Mouse (Mus musculus) monocyte, adult 2 months (primary cell): Measurements from ENCODE around the gene Gch1.

Experiments used
- DNase-seq, 2 experiments: peaks; one replicate each; pipeline ENCODE4 v3.0.0; 2022; ENCODE audit warnings: low spot score in 2 of 2, low read depth in 1 of 2

The Gch1 gene

DNA sequence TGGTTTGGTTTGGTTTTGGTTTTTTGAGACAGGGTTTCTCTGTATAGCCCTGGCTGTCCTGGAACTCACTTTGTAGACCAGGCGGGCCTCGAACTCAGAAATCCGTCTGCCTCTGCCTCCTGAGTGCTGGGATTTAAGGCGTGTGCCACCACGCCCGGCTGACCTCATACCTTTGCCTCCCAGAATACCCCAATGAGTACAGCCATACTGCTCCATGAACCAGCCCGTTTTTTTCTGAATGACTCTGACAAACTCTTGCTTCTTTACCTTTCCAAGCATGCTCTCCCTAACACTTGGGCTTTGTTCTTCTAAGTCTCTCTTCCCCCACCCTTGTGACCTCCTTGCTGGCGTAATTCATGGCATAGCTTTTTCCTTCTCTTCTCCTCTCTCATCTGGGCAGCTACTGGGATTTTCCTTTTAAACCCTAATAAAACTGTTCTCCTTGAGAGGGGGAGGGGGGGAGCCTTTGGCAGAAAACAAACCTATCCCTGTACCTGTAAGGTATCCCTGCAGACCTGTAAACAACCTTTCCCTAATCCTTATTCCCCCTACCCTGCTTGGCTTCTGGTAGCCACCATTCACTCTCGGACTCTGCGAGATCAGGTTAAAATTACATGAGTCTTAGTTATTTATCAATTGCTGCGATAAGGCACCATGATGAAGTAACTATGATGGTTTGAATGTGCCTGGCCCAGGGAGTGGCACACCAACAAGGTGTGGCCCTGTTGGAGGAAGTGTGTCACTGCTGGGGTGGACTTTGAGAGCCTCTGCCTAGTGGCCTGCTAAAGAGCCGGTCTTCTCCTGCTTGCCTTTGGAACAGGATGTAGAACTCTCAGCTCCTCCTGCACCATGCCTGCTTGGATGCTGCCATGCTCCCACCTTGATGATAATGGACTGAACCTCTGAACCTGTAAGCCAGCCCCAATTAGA lies 19.6 kb upstream of the Gch1 start:
- no peak for DNase-seq

DNA sequence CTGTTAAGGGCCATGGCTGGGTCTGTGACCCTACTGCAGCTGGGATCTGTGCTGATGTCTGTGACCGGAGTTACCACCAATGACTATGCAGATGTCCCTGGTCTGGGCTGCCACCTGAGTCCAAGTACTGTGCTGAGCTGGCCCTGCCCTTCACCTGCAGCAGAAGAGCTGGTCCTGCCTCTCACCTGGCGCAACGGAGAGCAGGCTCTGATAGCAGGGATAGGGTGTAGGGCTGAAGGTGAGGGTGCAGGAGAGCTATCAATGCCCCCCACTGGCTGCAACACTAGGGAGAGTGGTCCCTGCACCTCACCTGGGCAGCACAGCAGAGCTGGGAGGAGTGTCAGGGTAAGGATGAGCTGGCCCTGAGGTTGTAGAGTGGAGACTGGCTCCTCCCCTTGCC lies 17.4 kb upstream of the Gch1 start:
- DNase-seq, result no peak

DNA sequence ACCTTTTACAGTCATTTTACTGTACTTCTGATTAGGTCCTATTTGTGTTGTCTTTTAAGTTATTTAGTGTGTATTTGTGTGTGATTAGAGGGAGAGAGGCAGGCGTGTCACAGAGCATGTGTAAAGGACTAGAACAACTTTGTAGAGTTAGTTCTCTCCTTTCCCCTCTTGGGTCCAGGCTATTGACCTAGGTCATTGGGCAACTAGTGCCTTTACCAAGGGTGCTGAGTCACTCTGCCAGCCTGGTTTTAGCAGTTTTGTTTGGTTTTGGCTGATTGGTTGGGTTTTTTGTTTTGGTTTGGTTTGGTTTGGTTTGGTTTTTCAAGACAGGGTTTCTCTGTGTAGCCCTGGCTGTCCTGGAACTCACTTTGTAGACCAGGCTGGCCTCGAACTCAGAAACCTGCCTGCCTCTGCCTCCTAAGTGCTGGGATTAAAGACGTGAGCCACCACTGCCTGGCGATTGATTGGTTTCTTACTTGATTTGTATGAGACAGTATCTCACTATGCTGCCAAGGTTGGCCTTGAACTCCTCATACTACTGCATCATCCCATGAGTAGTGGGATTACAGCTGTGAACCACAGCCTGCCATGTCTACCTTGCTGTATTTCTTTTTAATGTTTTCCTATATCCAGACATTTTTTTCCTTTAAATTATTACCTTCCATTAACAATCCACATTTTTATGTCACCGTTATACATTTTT lies 16.2 kb upstream of the Gch1 start:
- DNase-seq, result no peak

DNA sequence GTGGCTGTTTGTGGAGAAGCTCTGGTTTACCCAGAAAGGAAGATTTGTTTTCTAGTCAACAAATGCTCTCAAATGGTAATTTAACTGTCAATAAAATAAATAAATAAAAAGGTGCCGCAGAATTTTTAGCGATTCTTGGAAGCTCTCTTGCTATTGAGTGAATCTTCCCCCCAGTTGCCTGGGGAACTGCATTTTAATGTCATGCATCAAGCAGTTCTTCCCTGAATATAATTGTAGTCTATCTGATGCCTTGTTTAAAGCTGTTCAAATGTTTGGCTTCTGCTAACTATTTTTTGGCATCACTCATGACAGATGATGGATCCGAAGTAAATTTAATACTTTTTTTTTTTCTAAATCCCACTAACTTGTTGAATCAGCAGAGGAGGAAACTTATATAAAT lies 8.1 kb upstream of the Gch1 start:
- DNase-seq, result no peak

DNA sequence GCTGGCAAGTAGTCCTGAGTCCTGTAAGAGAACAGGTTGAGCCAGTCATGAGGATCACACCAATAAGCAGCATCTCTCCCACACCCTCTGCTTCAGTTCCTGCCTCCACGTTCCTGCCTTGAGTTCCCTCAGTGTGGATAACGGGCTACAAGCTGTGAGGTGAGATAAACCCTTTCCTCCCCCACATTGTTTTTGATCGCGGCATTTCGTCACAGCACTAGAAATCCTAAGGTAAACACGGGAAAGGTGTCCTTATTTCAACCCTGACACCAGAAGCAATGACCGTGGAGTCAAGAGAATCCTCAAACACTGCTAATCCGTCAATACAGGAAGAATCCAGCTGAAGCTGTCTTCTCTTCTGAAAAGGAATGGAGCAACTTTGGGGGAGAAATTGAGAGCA lies 7.5 kb upstream of the Gch1 start:
- no peak for DNase-seq

DNA sequence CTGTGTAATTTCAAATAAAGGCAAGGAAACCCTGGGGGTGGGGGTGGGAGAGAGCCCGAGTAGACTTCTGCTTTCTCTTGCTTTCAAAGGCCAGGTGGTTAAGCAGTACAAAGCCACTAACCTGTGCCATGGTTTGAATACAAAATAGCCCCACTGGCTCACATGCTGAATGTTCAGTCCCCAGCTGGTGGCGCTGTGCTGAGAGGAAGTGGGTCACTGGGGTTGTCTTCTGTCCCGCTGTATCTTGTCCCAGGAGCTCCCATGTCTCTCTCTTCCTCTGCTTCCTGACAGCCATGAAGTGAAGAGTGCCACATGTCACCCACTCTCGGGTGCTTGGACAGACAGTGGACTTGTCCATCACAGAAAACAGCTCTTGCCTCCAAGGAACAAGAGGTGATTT lies 4.9 kb upstream of the Gch1 start:
- DNase-seq, result no peak

DNA sequence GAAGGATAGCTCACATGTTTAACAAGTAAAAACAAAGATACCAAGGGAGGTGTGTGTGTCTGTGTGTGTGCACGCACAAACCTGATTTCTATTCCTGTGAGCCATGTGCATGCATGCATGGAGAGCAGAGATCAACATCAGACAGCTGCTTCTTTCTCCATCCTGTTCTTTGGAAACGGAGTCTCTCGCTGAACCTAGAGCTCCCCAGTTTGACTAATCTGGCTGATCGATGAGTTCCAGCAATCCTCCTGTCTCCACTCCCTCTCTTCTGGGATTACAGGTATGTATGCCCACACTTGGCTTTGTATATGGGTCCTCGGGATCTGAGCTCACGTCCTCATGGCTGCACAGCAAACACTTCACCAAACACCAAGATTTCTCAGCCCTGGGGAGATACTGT lies 4.3 kb upstream of the Gch1 start:
- no peak for DNase-seq

DNA sequence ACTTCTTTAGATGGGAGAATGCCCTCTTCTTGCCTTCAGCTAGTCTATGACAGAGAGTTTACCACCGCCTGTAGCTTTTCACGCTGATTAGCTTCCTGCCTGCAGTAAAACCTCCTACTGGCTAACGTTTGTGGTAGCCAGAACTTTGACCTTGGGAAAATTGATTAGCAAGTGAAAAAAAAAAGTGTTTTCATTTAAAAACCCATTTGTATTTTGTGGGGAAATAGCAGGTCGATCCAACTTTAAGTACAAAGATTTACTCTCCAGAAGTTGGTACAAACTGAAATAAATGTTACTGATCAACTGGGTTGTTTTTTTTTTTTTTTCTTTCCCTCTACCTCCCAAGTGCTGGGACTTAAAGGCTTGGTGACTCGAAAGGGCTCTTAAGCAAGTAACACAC lies 2.6 kb upstream of the Gch1 start:
- DNase-seq, result no peak

DNA sequence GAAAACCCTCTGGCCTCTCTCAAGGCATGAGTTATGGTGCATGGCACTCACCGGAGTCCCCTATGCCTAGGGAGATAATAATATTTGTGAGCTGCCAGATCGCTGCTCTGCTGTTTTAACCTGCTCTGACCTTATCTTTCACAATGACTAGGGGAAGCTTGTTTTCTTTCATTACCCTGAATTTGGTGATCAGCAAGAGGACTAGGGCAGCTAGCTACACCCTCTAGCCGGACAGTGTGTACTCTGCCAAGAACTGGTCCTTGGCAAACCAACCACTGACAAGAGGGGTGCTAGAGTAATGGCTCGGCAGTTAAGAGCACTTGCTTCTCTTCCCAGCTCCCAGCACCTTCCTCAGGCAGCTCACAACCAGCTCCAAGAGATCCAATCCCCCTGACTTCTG lies 1.4 kb upstream of the Gch1 start:
- no peak for DNase-seq

DNA sequence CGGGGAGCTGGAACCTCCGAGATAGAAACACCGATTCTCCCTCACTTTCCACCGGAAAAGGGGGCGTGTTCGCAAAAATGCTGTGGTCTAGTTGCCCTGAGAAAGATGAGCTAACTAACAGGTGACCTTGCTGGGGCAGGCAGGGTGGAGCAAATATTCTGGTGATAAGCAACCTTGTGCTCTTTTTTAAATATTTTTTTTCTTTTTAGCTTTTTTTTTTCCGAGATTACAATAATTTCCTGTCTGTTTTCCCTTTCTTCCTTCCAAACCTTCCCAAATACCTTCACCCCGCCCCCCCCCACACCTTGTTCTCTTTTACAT lies 382 bp upstream of the Gch1 start:
- DNase-seq, result no peak

DNA sequence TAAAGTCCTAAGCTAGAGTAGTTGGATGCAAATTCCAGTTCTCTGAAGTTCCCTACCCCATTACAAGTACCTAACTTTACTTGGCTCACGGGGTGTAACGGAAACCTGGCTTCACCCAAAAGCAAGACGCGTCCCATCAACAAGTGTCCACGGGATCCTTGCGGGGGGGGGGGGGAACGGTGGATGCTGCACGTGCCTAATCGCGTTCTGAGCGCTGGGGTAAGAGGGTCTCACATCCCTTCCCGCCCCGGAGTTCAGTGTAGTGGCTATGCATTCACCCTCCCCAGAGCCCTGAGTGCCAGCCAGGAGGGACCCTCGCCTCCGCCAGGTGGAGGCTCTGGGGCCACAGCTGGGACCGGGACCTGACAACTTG lies 752 bp downstream of the Gch1 start:
- no peak for DNase-seq

DNA sequence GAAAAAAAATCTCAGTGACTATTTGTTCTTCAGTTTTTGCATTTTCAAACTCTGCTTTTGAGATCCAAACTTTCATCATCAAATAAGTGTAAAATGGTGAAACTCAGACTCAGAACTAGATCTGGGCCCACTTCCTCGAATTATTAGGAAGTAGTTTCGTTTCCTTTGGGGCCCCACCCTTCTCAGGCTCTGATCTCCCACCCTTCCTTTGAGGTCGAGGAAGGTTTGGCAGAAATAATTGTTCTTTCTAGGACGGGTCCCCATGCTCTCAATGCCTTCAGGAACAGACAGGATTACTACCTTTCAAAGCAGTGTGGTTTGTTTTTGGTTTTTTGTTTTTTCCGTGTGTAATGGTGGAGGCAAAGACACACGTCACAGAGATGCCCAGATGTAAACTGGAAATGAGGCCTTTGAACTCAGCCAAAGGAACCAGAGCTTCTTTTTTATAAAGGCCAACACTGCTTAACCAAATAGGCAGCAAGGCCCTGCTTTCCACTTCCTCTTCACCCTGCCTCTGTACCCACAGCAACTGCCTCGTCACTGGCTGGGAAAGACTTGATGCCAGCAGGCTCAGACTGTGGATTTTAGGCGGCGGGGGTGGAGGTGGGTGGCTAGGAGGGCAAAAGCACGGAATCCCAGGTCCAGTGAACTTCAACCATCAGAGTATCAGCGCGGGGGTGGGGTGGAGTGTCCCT lies 1.4 kb downstream of the Gch1 start:
- peak; percentile 45 to 51 for DNase-seq

DNA sequence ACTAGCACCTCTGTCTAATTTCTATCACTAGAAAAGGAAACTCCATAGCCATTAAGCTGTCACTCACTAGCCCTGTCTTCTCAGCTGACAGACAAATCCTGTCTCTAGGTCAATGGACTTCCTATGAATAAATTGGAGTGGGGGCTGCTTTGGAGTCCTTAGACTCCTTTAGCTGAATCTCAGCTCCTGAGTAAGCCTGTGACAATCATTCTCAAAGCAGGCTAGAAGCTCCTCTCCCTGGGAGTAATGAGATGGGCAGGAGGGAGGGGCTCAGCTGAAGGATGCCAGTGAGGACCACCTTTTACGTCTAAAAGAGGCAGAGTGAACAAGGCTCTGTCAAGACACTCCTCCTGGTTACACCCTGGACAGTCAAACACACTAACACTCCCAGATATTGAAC lies 2.0 kb downstream of the Gch1 start:
- no peak for DNase-seq

DNA sequence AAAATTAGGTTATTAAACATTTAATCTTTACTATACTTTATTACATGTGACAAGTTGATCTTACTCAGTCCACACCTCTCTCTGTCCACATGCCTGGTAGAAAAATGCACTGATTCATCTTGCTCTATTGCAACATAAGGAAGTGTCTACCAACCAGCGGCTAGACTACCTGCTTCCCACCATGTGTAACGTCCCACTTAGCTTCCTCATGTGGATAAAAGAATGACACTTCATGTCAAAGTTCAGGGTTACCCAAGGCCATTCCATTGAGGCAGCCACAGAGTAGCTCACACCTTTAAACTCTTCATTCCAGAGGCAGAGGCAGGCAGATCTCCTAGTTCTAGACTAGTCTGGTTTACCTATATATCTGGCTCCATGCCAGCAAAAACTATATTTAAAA lies 2.7 kb downstream of the Gch1 start:
- DNase-seq, result no peak

DNA sequence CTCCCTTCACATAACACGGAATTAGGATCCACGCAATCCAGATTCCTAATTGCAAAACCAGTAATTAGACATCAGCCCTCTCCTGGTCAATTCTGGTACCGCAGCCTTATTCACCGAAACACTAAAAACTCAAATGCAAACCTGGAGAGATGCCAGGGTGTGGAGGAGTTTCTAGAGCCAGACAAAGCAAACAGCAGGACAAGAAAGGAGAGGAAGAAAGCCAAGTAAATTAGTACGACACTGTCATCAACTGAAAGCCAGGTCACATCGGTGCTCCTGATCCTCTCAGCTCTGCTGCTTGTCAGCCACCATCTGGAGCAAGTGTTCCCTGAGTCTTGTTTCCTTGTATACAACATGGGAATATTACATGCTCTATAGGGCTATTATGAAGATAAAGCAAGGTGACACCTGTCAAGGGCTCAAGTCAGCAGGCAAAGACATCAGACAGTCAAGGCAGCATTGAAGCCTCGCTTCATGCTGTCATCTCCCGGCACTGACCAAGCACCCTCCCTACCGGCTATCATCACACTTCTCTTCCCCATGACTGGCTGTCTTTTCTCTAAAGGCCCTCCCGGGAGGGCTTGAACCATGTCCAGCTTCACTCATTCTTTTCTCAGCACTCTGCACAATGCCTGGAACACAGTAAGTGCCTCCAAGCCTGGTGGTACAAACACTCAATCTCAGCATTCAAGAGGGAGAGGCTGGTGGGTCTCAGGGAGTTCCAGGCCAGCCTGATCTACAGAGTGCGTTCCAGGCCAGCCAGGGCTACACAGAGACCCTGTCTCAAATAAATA lies 7.5 kb downstream of the Gch1 start:
- DNase-seq, result peak in 1 of 2 experiments; percentile 15

DNA sequence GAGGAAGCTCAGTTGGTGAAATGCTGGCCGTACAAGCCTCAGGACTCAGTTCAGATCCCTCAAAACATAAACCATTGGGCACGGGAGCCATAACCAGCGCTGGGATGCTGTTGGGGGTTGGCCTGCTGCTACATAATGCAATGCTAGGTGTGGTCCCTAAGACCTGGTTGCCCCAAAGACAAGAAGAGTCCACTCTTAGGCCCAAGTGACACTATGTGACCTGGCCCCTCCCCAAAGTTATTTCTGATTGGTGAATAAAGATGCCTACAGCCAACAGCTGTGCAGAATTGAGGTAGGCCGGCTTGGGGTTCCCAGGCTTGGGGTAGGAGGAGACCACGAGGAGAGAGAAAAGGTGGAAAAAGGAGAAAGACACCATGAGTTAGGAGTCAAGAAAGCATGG lies 10.4 kb downstream of the Gch1 start:
- DNase-seq, result no peak

DNA sequence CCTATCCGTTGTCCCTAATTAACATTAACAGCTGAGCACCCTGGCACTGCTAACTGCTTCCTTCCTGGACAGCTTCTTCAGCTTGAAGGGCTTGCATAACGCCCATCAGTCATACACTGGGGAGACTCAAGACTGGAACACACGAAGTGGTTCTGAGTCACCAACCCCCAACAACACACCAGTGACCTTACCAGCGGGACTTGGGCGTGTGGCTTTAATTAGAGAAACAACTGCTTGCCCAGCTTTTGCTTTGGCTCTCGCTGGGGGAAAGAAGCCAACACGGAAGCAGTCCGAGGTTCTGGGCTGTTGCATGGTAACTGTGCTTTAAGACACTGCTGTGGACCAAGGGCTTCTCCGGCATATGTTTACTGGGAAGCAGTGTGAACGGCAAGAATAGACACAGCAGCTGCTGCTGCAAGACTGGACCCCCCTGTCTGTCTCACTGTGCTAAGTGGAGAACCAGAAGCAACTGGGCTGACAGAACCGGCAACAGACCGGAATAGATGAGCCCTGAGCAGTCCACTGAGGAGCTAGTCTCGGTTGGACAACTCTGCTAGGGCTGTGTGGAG lies 11.3 kb downstream of the Gch1 start:
- DNase-seq, result peak; percentile 42 to 45

DNA sequence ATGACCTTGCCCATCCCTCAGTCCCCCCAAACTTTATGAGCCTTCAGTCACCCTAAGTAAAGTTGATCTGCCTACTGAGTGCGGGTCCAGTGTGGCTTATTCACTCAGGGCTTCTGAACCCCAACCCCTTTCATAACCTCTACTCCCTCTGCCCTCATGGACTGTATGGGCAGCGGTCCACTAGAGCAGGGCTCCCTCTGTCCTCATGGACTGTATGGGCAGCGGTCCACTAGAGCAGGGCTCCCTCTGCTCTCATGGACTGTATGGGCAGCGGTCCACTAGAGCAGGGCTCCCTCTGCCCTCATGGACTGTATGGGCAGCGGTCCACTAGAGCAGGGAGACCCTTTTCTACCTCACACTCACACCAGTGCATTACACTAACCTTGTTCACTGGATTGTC lies 13.0 kb downstream of the Gch1 start:
- no peak for DNase-seq

DNA sequence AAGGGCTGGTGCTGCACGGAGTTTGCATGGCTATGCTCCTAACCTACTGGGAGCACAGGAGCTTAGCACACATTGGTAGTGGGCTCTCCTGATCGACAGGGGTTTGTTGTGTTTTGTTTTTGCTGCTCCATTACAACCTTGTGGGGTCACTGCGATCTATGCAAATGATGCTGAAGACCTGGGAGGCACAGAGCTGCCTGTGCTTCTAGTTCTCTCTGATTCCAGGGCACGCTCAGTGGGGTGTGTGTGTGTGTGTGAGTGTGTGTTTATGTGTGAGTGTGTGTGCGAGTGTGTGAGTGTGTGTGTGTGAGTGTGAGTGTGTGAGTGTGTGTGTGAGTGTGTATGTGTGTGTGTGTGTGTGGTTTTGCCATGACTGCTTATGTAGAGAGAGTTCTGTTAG lies 14.1 kb downstream of the Gch1 start:
- DNase-seq, result no peak

DNA sequence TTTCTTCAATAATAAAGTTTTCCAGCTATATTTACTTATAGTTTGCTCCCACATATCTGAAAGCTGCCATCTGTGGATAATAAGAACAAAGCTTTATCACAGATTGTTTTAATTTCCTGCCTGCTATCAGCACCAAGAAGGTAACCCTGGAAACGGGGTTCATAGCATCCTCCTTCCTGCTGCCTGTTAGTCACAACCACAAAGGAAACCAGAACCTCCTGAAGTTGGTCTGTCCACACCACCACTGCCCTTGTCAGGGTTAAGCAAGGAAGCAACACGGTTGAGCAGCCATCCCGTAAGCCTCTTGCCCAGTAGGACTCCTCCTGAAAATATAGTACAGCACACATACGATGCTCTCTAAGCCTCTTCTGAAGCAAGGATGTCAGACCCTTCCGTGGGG lies 17.1 kb downstream of the Gch1 start:
- DNase-seq, result no peak

DNA sequence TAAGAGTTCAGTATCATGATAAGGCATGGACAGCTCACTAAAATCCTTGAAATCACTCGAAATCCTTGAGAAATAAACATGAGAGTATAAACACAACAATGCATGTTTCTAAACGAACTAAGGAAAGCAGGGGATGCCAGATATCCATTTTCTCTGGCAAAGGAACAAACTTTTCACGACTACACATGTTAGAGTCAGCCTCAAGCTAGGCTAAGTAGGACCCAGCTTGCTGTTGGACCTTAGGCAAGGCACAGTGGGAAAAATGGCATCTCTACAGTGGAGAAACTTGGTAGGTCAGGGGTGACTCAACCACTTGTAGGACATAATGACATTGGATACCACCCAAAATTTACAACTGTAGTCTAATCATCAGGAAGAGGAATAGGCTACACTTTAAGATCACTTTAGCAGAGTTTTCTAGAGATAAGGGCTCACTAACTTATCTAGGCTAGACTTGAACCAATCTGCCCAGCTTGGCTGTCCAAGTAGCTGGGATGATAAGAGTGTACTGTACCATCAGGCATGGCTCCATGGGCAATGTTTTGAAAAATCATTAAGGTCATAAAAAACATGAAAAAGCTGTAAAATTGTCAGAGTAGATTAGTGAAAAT lies 18.6 kb downstream of the Gch1 start:
- DNase-seq, result no peak
